Mouse (Mus musculus): ENCODE data around the gene Gm8765.
"Not testable (repeated sequence)": the region's sequence is repeated elsewhere in the genome, so short reads cannot be mapped to it uniquely, and the experiment has no call there.

Gene Gm8765

DNA sequence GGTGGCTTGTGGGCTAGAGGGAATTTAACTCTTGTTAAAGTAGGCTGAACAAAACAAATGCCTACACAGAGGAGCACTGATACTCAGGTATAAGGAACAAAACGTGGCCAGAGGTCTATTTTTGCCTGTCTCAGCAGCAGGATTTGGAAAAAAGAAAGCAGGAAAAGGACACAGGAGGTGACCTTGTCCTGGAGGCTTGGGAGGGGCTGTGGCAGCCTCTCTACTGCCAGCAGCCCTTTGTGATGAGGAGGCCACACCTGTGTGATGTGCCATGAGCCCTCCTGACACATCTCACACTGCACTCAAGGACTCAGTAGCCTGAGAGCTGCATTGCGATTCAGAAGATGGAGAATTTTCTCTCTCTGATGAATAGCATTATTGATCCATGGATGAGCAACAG is at the start of gene Gm8765:
Gene Gm8765 (plus strand): TSS at position 301 of the 400 bp plus-strand sequence.
- DNase-seq (ENCODE audit: extremely low spot score, low spot score), result not testable (repeated sequence)

DNA sequence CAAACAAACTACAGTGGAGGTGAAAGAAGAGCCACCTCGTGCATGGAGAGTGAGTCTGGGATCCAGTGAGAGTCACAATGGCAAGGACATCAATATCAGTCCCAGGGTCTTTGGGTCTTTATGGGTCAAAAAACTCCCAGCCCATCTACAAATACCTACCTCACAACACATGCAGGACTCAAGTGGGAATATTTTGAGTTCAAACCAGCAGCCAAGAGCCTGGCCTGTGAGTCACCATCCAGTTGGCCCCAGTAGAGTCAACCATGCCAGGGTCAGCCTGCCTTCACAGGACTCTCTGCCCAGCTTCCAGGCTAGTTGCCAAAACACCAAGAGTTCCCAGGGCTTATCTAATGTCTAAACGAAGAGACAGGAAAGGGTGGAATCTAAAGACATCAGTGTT is 49.3 kb upstream of the Gm8765 start:
- DNase-seq (ENCODE audit: extremely low spot score, low spot score), result not testable (repeated sequence)

DNA sequence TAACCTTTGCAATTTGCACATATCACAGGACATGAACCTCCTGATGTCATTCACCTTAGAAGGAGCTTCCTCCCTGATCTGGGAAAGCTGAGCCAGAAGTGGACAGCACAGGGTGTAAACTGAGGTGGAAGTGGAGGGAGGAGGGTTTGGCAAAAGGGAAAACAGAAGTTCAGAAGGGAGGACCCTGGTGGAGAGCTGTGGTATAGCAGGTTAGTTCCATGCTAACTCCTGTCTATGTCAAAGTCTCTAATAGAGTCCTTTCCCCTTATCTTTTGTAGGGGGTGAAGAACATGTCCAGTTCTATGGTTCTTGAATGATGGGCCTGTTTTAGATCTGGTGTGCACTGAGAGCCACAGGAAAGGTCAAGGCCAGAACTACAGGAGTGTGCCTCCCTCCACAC is 52.2 kb downstream of the Gm8765 start:
- not testable (repeated sequence) for DNase-seq (ENCODE audit: extremely low spot score, low spot score)

DNA sequence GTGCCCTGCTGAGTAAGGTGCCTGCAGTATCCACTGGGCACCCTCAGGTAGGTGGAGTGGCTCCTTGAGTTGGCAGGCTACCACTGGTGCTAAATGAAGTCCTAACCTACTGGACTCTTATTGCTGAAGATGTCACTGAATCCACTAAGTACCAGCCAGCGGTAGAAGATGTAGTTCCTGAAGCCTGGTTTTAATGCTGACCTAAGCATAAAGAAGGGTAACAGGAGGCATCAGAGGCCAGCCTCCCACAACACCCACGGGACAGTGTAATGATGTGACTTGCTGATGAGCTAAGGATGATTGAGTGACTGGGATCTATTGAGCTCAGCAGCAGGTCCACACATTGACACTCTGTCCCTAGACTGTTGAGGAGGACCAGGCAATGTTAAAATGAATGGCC is 53.6 kb downstream of the Gm8765 start:
- no peak for DNase-seq (ENCODE audit: extremely low spot score, low spot score)

DNA sequence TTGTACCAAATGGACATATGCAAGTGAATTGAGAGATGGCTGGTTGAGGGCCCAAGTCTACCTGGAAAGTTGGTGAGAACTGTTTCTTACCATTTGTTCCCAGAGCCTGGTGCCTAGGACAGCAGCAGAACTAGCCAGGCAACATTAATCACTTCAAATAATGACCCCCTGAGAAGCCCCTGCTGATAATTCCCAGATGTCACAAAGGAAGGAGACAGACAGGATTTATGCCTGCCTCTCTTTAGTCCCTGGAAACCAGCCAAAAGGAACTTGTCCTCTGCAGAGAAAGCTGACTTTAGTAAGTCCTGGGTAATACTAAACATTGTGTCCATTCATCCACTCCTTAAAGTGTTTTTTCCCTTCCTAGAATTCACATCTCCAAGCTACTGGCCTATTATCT is 54.8 kb downstream of the Gm8765 start:
- DNase-seq (ENCODE audit: extremely low spot score, low spot score), result not testable (repeated sequence)

Measured in neural tube, embryonic 10.5 days (tissue).